Mouse (Mus musculus) embryonic facial prominence, embryonic 14.5 days (tissue): ENCODE measurements at regions not wholly inside any gene's neighbourhood (a gene's known extent, or its start where the extent isn't known, plus 50 kb on each side); places are given as distances from the start of the nearest gene placed in this dataset.
A peak's percentile ranks its signal among the peaks of the same experiment; 100 is the strongest.

ENCODE experiments used
- ATAC-seq: fragments of 200-750 bp; cut with Nextera tagmentation; 2 replicates; pipeline ENCODE4 v1.8.0; 2017; ENCODE audit warnings: low read depth, moderate number of reproducible peaks, moderate TSS enrichment
- DNase-seq: peaks from one replicate; pipeline ENCODE4 v3.0.0-alpha.2; 2015; ENCODE audit warnings: low spot score
- H3K27ac ChIP-seq: fragments of 300-500 bp; sonication (generic); replicated peaks from 2 replicates; pipeline ENCODE4 v1.5.1; 2014; ENCODE audit warnings: low read depth, mild to moderate bottlenecking, low read length, moderate library complexity
- H3K27me3 ChIP-seq: fragments of 300-500 bp; sonication (generic); replicated peaks from 2 replicates; pipeline ENCODE4 v1.6.1; 2014; ENCODE audit warnings: low read length; ENCODE audit not compliant: control insufficient read depth, insufficient read depth
- H3K36me3 ChIP-seq: fragments of 300-500 bp; sonication (generic); 2 replicates; pipeline ENCODE4 v1.6.1; 2014; ENCODE audit warnings: low read length, mixed read lengths; ENCODE audit not compliant: control insufficient read depth, insufficient read depth
- H3K4me1 ChIP-seq: fragments of 300-500 bp; sonication (generic); 2 replicates; pipeline ENCODE4 v1.6.1; 2014; ENCODE audit warnings: antibody characterized with exemption, low read length; ENCODE audit not compliant: control insufficient read depth, insufficient read depth
- H3K4me2 ChIP-seq: fragments of 300-500 bp; sonication (generic); 2 replicates; pipeline ENCODE4 v1.6.1; 2014; ENCODE audit warnings: low read depth, mild to moderate bottlenecking, low read length, moderate library complexity, mixed read lengths
- H3K4me3 ChIP-seq: fragments of 300-500 bp; sonication (generic); 2 replicates; pipeline ENCODE4 v1.5.1; 2014; ENCODE audit warnings: low read depth, mild to moderate bottlenecking, low read length
- H3K9ac ChIP-seq: fragments of 300-500 bp; sonication (generic); 2 replicates; pipeline ENCODE4 v1.6.1; 2014; ENCODE audit warnings: low read depth, mild to moderate bottlenecking, low read length, moderate library complexity, mixed read lengths
- H3K9me3 ChIP-seq: fragments of 300-500 bp; sonication (generic); 2 replicates; pipeline ENCODE4 v1.6.1; 2016; ENCODE audit warnings: low read length; ENCODE audit not compliant: control insufficient read depth
- WGBS: fragments of 180-500 bp; shearing (Covaris S2); extraction: QIAGEN DNeasy Blood & Tissue Kit; methylation state at CpG from one replicate; pipeline ENCODE4 v1.1.7; 2014; 5-methylcytosine and 5-hydroxymethylcytosine counted together

DNA sequence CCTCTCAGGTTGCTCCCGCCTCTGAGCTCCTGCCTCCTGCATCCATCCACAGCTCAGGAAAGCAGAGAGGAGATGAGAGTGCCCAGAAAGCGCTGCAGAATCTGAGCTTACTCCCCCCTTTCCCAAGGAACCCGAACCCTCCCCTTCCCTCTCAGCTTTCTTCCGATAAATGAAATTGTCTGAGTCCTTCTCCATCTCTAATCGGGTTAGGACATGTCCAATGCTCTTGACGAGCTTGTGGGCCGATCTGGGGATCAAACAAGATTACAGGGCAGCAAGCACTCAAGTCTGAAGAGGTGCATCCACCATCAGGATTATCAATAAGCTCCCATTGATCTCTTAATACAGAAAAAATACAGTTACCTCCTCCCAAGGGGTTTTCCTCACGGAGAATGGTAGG is 80.0 kb upstream of the Foxk1 start:
- WGBS = 56% methylated on average over 8 of the region's 8 CpGs
- no peak for ATAC-seq
- Histone ChIP-seq H3K36me3 (no peaks in the 10 kb centered on the region), H3K27ac (no peak overlapping the region), H3K4me3 (no peak overlapping the region), H3K27me3 (no peaks in the 10 kb centered on the region), H3K9ac (no peak overlapping the region), H3K4me1 (no peaks in the 10 kb centered on the region), H3K9me3 (no peaks in the 10 kb centered on the region), H3K4me2 (no peak overlapping the region)
- DNase-seq = no peak

DNA sequence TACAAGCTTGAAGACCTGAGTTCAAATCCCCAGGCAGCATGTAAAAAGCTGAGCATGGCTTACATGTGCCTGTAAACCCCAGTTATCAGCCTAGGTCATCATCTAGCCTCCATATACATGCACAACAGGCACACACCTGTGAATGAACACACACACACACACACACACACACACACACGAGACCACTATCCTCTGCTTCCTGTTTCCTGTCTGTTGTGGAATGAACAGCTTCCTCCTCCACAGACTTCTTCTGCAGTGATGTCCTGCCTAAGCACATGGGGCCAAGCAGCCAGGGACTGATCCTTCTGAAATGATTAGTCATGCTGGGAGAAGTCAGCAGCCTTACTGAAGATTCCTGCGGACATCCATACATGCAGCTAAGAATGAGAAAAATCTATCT is 76.4 kb upstream of the Foxk1 start:
- 62% methylated on average over 2 of the region's 2 CpGs for WGBS
- H3K9me3 ChIP-seq = no peaks in the 10 kb centered on the region

DNA sequence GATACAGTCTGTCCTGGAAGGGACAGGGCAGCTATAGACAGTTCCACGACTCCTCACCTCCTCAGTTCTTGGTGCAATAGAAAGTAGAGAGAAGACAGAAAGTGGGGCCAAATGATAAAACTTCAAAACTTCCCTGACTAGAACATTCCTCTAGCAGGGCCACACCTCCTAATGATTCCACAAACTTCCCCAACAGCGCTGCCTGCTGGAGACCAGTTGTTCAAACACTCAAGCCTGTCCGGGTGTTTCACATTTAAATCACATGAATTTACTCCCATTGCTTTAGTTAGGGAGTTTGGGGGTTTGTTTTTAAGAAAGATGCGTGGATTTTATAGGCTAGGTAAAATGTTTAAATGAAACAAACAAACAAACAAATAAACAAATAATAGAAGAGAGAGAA is 75.7 kb upstream of the Foxk1 start:
- 68% methylated on average over 4 of the region's 4 CpGs for WGBS
- Histone ChIP-seq H3K9ac (no peak overlapping the region), H3K4me3 (no peak overlapping the region), H3K4me2 (no peak overlapping the region), H3K4me1 (no peaks in the 10 kb centered on the region), H3K36me3 (no peaks in the 10 kb centered on the region), H3K27ac (no peak overlapping the region), H3K9me3 (no peaks in the 10 kb centered on the region), H3K27me3 (no peaks in the 10 kb centered on the region)
- ATAC-seq = no peak
- DNase-seq = no peak

More for the DNA sequence above, 76.4 kb upstream of the Foxk1 start:
- ATAC-seq (no peak), DNase-seq (no peak)
- no peak overlapping the region for H3K9ac ChIP-seq
- no peaks in the 10 kb centered on the region for H3K36me3 ChIP-seq
- H3K4me3 ChIP-seq = no peak overlapping the region
- H3K27ac ChIP-seq = no peak overlapping the region
- no peaks in the 10 kb centered on the region for H3K4me1 ChIP-seq
- no peaks in the 10 kb centered on the region for H3K27me3 ChIP-seq
- H3K4me2 ChIP-seq = no peak overlapping the region

DNA sequence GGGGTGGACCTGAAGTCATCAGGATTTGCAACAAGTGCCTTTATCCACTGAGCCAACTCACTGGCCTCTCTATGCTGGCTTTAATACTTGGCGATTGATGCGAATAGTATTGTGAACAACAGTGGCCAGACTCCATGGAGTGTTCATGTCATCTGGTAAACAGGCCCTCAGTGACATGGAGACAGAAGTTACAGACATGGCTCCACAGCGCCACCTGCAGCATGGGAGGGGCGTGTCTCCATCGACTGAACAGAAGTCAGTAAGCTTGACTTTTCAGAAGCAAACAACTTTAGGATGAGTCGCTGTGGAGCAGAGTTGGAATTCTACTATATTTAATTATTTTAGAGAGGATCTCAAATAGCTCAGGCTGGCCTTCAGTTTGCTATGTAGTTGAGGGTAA is 74.0 kb upstream of the Foxk1 start:
- Histone ChIP-seq H3K36me3 (no peaks in the 10 kb centered on the region), H3K4me2 (no peak overlapping the region), H3K9ac (no peak overlapping the region), H3K27me3 (no peaks in the 10 kb centered on the region), H3K4me1 (no peaks in the 10 kb centered on the region), H3K9me3 (no peaks in the 10 kb centered on the region), H3K27ac (no peak overlapping the region), H3K4me3 (no peak overlapping the region)
- ATAC-seq = no peak
- 71% methylated on average over 6 of the region's 6 CpGs for WGBS
- peak; percentile 15 for DNase-seq

DNA sequence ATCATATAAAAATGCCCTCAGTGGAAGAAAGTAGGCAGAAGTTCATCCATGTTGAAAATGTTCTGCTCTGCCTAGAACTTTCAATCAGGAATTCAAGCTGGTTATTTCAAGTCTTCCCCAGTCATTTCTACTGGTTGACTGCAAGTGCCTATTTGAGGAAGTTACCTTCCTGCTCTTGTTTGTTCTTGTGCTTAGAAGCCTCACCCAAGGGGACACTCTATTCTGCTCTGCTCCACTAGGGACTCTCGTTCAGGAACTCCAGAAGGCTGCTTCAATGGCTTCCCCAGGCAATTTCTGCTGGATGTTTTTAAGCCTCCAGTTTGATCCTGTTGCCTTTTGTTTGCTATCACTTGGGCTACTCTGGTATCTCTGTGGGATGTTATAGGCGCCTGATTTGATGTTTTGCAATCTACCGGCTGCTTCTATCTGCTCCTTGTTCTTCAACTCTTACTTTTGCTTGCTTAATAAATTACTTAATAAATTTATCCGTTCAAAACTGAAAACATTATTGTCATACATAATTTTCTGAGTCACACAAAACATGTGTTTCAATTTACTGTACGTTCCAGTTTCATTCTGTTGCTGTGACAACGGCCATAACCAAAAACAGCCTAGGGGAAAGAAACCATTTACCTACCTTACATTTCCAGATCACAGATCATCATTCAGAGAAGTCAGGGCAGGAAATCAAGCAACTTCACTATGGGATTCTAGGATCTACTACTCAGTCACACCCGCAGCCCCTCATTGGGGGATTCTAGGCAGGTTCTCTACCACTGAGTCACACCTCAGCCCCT is 71.4 kb upstream of the Foxk1 start:
- ATAC-seq = no peak
- no peaks in the 10 kb centered on the region for H3K36me3 ChIP-seq
- no peak overlapping the region for H3K9ac ChIP-seq
- no peak overlapping the region for H3K4me3 ChIP-seq
- H3K27me3 ChIP-seq = no peaks in the 10 kb centered on the region
- H3K4me2 ChIP-seq = no peak overlapping the region
- H3K4me1 ChIP-seq = no peaks in the 10 kb centered on the region
- 49% methylated on average over 7 of the region's 7 CpGs for WGBS
- H3K27ac ChIP-seq = no peak overlapping the region
- H3K9me3 ChIP-seq = no peaks in the 10 kb centered on the region
- peak; percentile 33 for DNase-seq

DNA sequence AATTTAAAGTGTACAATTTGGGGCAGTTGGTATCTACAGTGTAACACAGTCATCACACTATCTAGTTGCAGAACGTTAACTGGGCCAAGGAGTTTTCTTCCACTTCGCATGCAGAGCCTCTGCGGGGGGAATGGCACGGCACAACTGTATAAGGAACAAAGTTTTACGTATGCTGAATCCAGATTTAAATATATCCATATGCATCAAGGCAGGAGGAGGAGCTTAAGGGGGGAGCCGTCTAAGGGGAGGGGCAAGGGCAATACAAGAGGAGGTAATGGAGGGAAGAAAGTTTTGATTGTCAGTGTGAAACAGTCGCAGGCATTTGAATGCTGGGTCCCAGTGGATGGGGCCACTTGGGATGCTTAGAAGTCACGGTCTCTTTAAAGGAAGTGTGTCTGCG is 68.6 kb upstream of the Foxk1 start:
- Histone ChIP-seq H3K27ac (no peak overlapping the region), H3K9ac (no peak overlapping the region), H3K27me3 (no peaks in the 10 kb centered on the region), H3K4me1 (no peaks in the 10 kb centered on the region), H3K36me3 (no peaks in the 10 kb centered on the region), H3K4me3 (no peak overlapping the region), H3K9me3 (no peaks in the 10 kb centered on the region), H3K4me2 (no peak overlapping the region)
- ATAC-seq (no peak), DNase-seq (no peak)
- WGBS = 53% methylated on average over 9 of the region's 9 CpGs

DNA sequence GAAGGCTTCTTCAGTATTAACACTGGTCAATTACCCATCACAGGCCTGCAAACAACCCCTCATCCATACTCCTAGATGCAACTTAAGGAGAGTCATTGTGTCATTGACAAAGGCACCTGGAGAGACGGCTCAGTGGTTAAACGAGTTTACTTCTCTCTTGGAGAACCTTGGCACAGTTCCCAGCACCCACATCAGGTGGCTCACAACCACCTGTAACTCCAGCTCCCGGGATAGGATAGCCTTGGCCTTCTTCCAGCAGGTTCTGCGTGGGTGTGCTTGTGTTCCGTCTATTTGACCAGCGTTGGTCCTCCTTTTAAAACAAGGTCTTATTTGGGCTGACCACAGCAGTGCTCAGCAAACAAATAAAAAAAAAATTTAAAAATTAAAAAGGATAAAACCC is 63.9 kb upstream of the Foxk1 start:
- no peaks in the 10 kb centered on the region for H3K27me3 ChIP-seq
- no peaks in the 10 kb centered on the region for H3K9me3 ChIP-seq
- DNase-seq (peak; percentile 72), ATAC-seq (peak; percentile 10; the same call in 1 of the 2 replicates)
- H3K4me2 ChIP-seq = no peak overlapping the region
- H3K4me1 ChIP-seq = peaks cover 13% of the 10 kb centered on the region
- WGBS = 72% methylated on average over 6 of the region's 6 CpGs
- H3K9ac ChIP-seq = no peak overlapping the region
- H3K36me3 ChIP-seq = no peaks in the 10 kb centered on the region
- H3K4me3 ChIP-seq = no peak overlapping the region
- H3K27ac ChIP-seq = no peak overlapping the region

DNA sequence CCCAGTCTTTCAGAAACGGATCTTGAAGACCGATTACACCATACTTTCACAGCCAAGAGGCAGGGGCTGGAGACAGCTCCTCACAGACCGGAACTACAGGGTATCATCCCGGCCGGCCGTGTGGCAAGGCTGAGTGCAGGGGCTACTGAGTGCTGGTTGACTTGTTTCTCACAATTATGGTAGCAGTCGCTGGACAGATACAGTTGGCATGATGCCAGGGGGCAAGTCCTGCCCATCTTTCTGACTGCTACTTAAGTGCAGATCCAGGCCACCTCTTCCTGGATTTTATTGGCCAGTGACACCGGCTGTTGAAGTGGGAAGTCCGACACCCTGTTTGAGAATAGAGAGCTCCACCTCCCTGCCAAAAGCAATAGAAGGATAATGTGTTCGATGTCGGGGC is 63.2 kb upstream of the Foxk1 start:
- no peaks in the 10 kb centered on the region for H3K36me3 ChIP-seq
- no peak for ATAC-seq
- no peak overlapping the region for H3K27ac ChIP-seq
- H3K9ac ChIP-seq = no peak overlapping the region
- peaks cover 13% of the 10 kb centered on the region for H3K4me1 ChIP-seq
- DNase-seq = no peak
- no peak overlapping the region for H3K4me3 ChIP-seq
- H3K4me2 ChIP-seq = no peak overlapping the region
- no peaks in the 10 kb centered on the region for H3K9me3 ChIP-seq
- 76% methylated on average over 11 of the region's 11 CpGs for WGBS
- no peaks in the 10 kb centered on the region for H3K27me3 ChIP-seq
